Mouse (Mus musculus) layer of hippocampus, adult 9-10 months (tissue): ENCODE data around the gene Cav3.

Experiments used
- DNase-seq: peaks from one replicate; pipeline ENCODE4 v3.0.0; 2022; ENCODE audit warnings: low spot score

Cav3 gene

DNA sequence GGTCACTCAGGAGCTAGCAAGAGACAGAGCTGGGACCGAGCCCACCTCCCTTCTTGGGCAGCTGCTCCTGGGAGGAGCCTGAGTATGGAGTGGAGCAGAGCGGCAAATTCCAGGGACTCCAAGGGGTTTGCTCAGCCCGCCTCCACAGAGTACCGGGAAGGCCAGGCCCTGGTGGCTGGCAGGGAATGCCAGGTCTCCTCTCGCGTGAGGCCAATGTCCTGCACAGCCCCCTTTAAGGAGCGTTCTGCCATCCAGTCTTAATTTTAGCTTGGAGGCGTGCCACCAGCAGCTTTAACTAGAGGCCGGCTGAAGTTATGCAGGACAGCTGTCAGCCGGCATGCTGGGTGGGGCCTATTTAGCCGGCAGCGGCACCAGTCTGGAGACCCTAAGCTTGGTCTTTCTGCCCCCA is at the start of gene Cav3:
Gene Cav3 (plus strand): TSS at position 165 of the 409 bp plus-strand sequence.
- DNase-seq, result no peak

DNA sequence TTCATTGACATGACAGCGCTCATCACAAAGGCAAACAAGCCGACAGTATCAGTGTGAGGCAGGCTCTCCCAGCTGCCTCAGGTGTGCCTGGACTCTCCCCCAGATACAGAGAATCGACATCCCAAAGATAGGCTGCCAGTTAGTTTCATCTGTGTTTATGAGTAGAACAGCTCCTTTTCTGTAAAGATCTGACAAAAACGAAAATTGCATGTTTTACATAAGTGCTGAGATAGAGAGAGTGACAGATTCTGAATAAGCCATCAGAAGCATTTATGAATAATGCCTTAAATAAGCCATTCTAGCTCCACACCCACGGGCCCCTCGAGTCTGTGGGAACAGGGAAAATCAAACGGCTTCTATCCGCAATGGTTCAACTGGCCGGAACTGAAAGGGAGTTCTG is 40.0 kb upstream of the Cav3 start:
- no peak for DNase-seq

DNA sequence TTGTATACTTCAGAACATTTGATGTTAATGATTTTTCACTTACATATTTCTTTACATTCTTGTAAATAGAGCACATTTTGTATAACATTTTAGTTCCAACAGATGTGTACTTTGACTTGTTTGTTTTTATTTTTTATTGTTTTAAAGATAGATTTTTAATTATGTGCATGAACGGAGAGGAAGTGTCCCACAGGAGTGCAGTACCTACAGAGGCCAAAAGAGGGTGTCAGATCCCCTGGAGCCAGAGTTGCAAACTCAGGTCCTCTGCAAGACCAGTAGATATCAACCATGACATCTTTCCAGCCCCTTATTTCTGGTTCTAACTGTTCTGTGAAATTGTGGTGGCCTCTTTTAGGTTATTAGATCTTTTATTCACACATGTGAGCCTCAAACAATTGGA is 38.4 kb upstream of the Cav3 start:
- DNase-seq, result no peak

DNA sequence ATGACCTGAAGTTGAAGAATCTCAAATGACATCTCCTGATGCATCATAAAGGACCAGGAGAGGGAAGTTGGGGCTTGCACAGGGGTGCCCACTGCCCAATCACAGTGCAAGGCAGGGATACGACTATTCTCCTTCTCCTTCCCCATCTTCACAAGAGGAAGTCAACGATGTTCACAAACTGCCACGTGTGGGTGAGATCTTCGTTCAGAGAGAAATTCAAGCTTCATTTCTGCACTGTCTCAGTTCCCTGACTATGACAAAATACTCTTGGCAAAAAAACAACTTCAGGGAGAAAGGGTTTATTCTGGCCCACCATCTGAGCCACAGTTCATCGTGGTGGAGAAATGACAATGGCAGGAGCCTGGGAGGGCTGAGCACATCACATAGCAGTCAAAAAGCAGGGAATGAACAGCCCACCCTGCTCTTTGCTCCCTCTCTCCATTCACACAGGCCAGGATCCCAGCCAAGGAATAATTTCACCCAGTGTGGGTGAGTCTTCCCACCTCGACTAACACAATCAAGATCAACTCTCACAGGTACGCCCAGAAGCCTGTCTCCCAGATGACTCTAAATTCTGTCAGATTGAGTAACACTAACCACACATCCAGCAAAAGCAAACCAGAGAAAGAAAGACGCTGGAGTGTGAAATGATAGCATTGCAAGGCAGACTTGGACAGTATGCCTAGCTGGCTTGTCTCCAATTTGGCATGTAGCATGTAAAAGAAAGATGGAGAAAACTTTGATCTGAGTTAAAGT is 35.4 kb upstream of the Cav3 start:
- no peak for DNase-seq

DNA sequence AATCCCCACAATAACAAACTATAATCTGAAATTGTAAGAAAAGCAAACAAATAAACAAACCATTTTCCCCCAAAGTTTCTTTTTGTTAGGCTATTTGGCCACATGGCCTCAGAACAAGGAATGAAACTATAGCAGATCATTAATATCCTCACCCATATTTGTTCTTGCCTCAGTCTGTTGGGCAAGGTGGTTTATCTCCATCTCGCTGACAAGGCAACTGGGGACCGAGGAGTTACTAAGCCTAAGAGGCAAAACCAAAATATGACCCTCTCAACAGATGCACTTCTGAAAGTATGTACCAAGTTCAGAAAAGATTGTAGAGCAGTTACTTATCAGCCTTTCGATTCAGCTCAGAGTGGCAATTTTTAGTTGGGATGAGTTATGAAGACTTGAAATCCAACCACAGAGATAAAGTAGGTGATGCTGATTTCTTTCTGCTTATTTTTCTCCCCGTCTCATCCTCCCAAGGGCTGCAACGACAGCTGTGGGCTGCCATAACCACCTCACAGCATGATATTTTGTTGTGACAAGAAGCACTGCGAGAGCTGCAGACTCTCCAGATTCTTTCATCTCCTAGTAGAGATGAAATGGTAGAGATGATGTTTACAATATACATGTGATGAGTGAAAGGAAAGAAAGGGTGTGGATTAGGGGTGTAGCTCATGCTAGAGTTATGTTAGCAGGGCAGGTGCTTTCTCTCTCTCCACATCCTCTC is 33.1 kb upstream of the Cav3 start:
- DNase-seq, result no peak

DNA sequence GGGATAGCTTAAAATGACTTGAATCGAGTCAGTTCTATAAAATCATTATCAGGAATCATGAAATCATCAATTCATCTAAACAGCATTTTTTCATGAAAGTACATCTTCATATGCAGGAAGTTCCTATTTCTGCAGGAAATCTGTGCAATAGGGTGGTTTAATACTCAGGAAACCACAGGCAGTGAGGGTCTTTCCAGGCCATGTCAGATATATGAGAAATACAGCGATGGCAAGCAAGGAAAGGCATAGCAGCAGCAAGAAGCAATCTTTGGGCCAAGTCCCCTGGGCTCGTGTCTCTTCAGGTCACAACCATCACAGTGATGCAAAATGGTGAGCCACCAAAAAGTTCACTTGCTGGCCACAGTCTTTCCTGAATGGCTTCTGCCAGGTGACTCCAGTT is 13.6 kb upstream of the Cav3 start:
- DNase-seq, result no peak

DNA sequence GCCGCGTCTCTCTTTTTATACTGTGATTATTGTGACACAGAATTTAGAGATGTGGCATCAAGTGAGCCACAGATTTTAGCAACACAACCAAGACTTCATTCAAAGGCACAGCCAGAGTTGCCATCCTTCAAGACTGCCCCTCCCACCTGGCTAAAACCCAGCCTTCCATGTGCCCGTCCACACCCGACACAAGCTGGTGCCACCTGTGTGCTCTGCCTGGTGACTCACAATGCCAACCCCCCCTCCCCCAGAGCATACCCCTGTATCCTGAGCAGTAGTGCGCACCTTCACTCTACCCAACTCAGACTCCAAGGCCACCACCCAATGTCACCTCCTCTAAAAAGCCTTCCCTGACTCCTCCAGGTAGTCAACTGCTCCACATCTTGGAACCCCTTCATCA is 2.2 kb downstream of the Cav3 start:
- no peak for DNase-seq

DNA sequence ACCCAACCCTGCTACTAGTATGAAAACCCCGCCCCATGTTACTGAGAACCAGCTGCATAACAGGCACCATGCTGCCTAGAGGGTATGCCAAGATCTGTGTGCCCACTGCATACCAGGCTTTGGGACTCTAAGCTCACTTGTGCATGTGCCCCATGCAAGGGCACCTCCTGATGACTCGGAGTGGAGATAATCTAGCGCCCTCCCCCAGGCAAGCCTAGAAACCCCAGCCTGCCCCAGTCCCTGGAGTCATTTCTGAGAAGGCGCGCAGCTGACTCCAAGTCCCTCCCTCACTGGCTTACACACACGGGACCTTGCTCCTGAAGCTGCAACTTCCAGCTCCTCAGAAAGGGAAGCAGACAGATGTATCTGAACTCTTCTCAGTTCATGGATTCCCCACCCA is 4.0 kb downstream of the Cav3 start:
- DNase-seq, result no peak

DNA sequence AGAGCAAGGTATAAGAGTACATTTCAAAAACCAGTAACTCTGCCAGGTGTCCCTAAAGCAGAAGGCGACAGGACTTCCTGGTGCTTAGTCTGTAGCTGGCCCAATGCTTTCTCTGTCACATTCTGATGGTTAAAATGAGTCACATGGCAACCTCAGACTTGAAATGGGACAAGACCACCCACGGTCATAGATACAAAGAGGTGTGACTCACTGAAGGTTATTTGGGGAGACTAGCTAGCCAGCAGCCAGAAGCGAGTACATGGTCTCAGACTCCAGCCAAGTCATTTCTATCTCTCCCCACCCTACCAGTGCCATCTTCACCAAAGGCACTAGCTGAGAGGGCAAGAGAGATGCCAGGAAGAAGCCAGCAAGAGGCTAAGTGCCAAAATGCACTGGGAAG is 6.1 kb downstream of the Cav3 start:
- no peak for DNase-seq

DNA sequence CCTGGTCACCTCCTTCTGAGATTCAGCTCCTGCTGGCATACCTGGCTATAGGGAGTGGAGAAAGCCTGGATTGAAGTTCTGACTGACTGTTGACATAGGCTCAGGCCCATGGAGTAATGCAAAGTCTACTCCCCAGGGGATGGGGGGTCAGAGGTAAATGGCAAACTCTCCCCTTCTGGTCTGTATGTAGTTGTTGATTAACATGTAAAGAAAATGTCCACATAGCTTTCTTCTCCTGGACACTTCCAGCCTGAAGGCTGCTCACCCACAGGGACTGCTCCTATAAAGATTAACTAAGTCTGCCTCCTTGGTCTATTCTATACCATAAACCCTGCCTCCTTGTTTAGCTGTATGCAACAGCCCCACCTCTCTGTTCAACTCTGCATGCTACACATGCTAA is 6.7 kb downstream of the Cav3 start:
- DNase-seq, result no peak

DNA sequence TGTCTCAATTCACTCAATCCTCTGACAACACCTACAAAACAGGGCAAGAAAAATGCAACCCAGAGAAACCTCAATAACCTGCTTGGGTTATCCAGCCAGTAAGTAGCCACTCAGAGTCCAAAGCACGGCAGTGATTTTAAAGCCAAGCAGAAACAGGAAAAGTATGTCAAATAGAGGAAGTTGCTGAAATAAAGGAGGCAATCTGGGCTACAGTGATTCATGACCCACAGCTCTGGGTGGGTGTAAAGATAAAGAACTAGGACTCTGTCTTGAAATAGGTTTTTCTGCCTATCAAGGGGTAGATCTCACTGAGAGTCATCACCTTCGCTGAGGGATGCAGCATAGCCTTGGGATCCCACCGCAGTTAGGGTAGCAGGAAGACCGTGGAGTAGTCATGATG is 12.3 kb downstream of the Cav3 start:
- no peak for DNase-seq

DNA sequence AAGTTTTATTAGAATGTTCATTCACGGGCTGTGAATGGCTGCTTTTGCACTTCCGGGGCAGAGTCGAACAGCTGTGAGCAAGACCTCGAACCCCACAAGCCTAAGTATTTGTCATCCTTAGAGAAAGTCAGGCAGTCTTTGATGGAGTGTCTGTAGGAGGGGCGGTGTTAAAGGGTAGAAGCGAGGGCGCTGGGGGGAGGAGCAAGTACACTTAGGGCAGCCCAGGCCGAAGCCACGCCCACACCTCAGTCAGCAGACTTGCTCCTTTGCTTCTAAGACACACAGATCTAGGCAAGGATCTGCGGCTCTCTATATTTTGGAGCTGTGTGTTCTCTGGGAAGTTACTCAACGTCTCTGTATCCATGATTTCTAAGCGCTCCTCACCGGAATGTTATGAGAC is 20.6 kb downstream of the Cav3 start:
- no peak for DNase-seq

DNA sequence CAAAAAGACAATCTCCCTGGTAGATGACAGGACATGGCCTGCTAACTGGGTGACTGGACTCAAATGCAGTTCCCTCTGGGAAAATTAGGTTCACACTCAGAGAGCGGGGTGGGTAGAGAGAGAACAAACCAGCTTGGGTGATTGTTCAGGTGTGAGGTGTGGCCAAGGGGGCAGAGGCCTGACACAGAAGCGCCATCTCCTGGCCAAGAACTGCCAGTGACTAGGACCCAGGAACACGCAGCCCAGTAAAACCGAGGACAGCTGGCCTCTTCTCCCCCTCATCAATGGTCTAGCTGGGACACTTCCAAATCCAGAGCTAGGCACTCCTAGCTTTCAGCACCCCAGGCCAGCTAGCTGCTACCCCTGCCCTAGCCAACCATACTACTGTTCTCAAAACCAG is 25.0 kb downstream of the Cav3 start:
- no peak for DNase-seq

DNA sequence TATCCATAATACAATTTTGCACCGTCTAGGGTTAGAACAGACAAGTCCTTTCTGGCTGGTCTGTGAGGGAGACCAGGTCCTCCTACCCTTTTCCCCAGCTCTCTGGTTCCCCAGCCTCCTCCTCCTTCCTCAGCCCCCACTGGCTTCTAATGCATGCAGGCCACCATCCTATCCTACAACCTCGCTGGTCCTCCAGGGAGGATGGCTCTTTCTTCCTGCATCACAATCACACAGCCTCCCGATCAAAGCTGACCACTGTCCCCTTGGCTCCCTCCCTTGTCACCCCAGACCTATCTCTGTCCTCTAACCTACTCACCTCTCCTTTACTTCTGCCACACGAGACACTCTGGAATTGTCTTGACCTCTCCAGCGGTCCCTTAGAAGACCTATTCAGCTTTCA is 28.7 kb downstream of the Cav3 start:
- no peak for DNase-seq

DNA sequence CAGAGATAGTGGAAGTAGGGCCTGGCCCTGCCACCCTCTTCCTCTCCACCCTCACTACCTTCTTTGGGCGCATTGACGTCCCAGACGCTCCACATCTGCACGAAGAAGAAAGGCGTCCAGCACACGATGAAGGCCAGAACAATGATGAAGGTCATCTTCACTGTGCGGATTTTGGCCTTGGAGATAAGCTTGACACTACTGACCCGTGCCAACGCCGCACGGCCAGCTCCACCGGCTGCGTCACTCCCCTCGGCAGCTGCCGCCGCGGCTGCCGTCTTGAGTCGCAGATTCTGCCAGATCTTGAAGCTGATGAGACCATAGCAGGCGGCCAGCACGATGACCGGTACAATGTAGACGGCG is 29.5 kb downstream of the Cav3 start:
- DNase-seq, result no peak

DNA sequence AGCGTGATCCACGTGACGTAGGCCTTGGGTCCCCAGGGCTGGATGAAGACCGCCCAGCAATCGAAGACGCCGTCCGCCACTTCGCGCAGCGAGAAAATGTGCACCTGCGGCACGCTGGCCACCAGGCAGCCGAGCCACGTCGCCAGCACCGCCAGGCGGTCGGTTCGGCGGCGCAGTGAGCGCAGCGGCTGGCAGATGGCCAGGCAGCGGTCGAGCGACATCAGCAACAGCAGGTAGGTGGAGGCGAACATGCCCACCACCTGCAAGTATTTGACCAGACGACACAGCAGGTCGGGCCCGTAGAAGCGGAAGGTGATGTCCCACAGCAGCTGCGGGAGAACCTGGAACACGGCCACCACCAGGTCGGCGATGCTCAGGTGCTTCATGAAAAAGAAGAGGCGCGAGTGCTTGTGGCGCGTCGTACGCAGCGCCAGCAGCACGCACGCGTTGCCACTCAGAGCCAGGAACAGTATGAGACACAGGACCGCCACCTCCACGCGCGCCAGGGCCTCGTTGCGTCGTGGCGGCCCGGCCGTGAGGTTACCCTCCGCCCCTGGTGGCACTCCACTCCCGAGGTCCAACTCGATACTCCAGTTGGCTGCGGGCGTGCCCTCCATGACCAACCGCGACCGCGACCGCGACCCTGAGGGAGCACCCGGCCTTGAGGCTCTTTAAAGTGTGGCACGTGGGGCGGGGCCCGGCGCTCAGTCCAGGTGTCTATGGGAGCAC is 30.0 kb downstream of the Cav3 start:
- DNase-seq, result no peak

DNA sequence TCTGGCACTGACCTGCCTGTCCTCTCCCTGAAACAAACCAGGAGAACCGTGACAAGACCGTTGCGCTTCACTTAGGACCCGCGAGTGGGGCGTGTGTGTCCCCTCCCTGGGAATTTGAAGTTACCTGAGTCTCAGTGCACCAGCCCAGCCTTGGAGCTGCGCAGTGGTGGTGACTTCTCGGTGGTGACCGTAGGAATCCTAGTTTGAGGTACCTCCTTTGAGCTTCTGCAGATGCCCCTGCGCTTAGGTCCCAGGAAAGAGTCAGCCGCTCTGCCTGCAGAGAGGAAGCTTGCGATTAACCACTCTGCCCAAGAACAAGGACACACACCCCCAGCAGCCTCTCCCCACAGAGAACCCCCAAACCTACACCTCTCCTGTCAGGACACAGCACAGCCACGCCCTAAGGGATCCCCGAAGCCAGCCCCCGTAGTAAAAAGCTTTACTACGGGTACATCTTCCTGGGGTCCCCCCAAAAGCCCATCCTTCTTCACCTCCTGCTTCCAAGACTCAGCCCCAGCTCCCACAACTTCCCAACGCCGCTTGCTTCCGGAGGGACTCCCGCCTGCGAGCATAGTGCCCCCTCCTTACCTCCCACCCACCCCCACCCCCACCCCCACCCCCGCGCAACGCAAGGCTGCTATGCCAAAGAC is 30.7 kb downstream of the Cav3 start, which contains the start of gene Oxtr:
Gene Oxtr (minus strand): TSS at position 34 of the 650 bp plus-strand sequence.
- DNase-seq, result no peak

DNA sequence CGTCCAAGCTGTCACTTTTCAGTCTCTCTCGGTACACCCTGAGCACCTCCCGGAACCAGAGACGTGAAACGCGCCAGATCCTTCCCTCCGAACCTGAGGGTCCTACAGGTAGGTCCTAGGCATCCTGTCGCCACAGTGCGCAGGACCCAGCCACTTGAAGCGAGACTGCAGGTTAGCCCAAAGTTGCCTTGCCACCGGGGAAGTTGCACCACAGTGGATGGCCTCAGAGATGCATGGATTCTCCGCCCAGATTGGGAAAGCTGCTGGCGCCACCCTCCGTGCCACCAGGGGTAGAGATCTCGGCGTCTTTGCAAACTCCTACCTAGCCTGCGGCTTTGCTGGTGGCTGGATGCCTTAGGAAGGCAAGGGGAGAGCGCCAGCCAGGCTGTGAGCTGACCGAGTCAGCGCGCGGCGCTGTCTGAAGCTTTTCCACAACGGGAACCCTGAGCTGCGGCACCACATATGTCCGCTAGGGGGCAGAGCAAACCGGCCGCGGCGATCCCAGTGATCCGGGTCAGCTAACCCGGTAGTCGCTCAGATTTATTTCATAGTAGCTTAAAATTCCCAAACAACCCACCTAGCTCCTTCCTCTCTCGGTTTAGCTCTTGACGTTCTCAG is 31.4 kb downstream of the Cav3 start:
- peak; percentile 48 for DNase-seq

DNA sequence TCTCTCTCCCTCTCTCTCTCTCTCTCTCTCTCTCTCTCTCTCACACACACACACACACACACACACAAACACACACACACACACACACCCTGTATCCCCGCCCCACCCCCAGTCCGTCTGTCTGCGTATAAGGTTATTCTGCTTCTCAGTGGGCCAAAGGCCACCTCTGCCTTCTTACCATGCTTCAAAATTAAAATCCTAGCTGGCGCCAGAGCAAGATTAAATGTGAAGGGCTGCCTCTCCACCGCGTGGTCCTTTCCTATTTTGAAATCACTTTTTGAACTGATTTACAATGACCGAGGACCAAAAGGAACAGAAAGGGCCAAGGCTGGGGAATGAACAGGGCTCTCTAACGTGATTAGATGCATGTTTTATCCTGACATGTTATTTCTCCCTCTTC is 32.2 kb downstream of the Cav3 start:
- DNase-seq, result no peak

DNA sequence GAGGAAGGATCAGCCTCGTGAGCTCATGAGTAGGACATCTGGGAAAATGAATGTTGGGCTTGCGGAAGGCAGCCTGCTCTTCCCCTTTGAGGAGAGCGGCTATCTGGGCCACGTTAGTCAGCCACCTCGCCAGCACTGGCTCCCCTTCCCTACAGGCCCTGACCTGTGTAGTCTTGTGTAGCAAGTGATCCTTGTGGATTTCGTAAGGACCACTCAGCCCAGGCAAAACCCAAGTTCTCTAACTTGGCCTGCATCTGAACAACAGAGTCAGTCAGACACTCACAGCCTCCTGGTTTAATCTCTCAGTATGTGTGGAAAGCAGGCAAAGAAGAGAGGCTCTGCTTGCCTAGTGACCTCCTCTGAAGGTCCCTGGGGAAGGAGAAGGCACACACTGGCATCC is 33.4 kb downstream of the Cav3 start:
- DNase-seq, result no peak

DNA sequence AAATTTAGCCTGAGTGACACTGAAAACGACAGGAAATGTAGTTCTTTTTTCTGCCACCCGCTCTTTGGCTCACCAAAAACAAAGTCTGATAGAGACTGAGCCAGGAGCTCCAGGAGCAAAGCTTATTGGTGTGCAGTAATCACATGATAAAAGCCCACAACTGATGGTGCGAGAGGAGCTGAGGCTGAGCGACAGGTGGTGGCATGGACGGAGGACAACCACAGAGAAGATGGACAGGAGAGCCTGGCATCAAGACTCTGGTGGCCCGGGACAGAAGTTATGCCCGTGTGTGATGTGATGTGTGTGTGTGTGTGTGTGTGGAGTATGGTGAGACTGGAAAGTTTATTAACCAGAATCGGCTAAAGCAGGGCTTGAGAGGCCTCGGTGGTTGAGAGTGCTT is 34.1 kb downstream of the Cav3 start:
- DNase-seq, result no peak

DNA sequence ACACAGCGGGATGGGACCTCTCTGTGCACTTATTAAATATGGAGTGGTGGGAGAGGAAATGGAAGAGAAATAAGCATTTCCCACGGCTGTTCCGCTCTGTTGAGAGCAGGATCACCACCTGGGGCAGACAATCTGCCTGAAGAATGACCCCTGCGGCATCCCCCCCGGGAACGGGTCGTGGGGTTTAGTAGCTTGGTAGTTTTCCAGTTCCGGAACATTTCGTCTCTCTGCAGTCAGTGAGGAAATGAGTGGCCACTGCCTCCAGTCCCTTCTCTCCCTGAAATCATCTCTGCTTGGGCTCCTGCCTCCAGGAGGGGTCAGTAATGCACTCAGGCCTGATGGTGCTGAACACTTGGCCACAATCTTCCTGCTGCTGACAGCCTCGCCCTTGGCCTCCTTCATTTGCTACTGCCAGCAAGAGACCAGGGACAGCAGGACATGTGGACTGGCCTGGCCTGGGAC is 35.3 kb downstream of the Cav3 start:
- DNase-seq, result no peak
